Mouse (Mus musculus) midbrain, embryonic 15.5 days (tissue): Measurements from ENCODE around the gene Ppp1r37. TPM values are rescaled to one million over a fixed set of nuclear protein-coding genes. Genes with fewer than 3 reads are reported as not detected.

Experiments used
- ATAC-seq: fragments of 200-750 bp; cut with Nextera tagmentation; replicated peaks from 2 replicates; pipeline ENCODE4 v1.8.0; 2017; ENCODE audit warnings: moderate TSS enrichment
- H3K27ac ChIP-seq: fragments of 300-500 bp; sonication (generic); 2 replicates; pipeline ENCODE4 v1.5.1; 2015; ENCODE audit warnings: mild to moderate bottlenecking, inconsistent platforms
- H3K27me3 ChIP-seq: fragments of 300-500 bp; sonication (generic); replicated peaks from 2 replicates; pipeline ENCODE4 v1.6.1; 2015; ENCODE audit warnings: inconsistent platforms
- H3K36me3 ChIP-seq: fragments of 300-500 bp; sonication (generic); replicated peaks from 2 replicates; pipeline ENCODE4 v1.6.1; 2015; ENCODE audit warnings: inconsistent platforms
- H3K4me1 ChIP-seq: fragments of 300-500 bp; sonication (generic); 2 replicates; pipeline ENCODE4 v1.6.1; 2015; ENCODE audit warnings: inconsistent platforms
- H3K4me2 ChIP-seq: fragments of 300-500 bp; sonication (generic); 2 replicates; pipeline ENCODE4 v1.6.1; 2015; ENCODE audit warnings: inconsistent platforms, mild to moderate bottlenecking, moderate library complexity
- H3K4me3 ChIP-seq: fragments of 300-500 bp; sonication (generic); 2 replicates; pipeline ENCODE4 v1.5.1; 2015; ENCODE audit warnings: mild to moderate bottlenecking, inconsistent platforms
- H3K9ac ChIP-seq: fragments of 300-500 bp; sonication (generic); 2 replicates; pipeline ENCODE4 v1.6.1; 2015; ENCODE audit warnings: mild to moderate bottlenecking, inconsistent platforms
- H3K9me3 ChIP-seq: fragments of 300-500 bp; sonication (generic); 2 replicates; pipeline ENCODE4 v1.6.1; 2016; ENCODE audit warnings: inconsistent platforms
- WGBS: fragments of 180-500 bp; shearing (Covaris S2); methylation state at CpG from one replicate; pipeline ENCODE4 v1.1.7; 2015; ENCODE audit warnings: mixed read lengths; 5-methylcytosine and 5-hydroxymethylcytosine counted together
- polyA plus RNA-seq: library from polyadenylated mRNA; unstranded; fragments of >200 nt; fragmentation: Nextera tagmentation; extraction: Ambion mirVana; gene quantifications from 2 replicates; pipeline ENCODE4 v1.2.1, GENCODE M21; 2015

Ppp1r37 gene
- polyA plus RNA-seq, 1 experiment from 2014 or later = 44.0 TPM

DNA sequence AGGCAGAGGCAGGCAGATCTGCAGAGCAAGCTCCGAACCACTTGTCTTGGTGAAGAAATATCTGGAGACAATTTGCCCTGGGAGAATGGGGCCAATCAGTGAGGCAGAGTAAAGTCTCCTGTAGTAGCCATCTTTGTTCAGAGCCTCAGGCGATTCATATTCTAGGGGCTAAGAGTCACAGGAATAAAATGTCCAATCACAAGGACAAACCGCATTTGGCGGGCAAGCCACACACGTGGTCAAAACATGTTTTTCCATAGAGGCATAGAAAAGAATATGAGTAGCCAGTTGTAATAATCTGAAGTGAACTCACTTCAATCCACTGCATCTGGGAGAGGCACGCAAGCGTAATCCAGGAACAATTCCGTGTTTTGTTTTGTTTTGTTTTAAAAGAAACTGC lies 79.6 kb downstream of the Ppp1r37 start:
- H3K27me3 ChIP-seq = peaks cover 13% of the 10 kb centered on the region
- no peak overlapping the region for H3K27ac ChIP-seq
- H3K9me3 ChIP-seq = no peaks in the 10 kb centered on the region
- H3K4me3 ChIP-seq = no peak overlapping the region
- H3K4me2 ChIP-seq = no peak overlapping the region
- no peaks in the 10 kb centered on the region for H3K4me1 ChIP-seq
- H3K36me3 ChIP-seq = no peaks in the 10 kb centered on the region
- no peak overlapping the region for H3K9ac ChIP-seq
- no peak for ATAC-seq
- WGBS = 84% methylated on average over 8 of the region's 8 CpGs

Other genes starting within 250 kb of the Ppp1r37 start
- 80.2 and 83.3 TPM in 2 replicates for gene Ercc1, start 218.3 kb downstream of the Ppp1r37 start, polyA plus RNA-seq
- gene Cd3eap, start 203.6 kb downstream of the Ppp1r37 start, polyA plus RNA-seq = 22.0 and 25.1 TPM in 2 replicates
- 2.1 and 2.5 TPM in 2 replicates for gene Ppp1r13l, start 203.3 kb downstream of the Ppp1r37 start, polyA plus RNA-seq
- gene Ercc2, start 181.1 kb downstream of the Ppp1r37 start, polyA plus RNA-seq = 29.7 and 33.0 TPM in 2 replicates
- 1.4 and 1.5 TPM in 2 replicates for gene Klc3, start 159.0 kb downstream of the Ppp1r37 start, polyA plus RNA-seq
- not detected in 2 replicates for gene Ckm, start 158.3 kb downstream of the Ppp1r37 start, polyA plus RNA-seq
- 20.4 and 20.6 TPM in 2 replicates for gene Mark4, start 104.3 kb downstream of the Ppp1r37 start, polyA plus RNA-seq
- 0.17 and 0.57 TPM in 2 replicates for gene Exoc3l2, start 99.7 kb downstream of the Ppp1r37 start, polyA plus RNA-seq
- 4.8 and 5.0 TPM in 2 replicates for gene Bloc1s3, start 54.7 kb downstream of the Ppp1r37 start, polyA plus RNA-seq
- gene Trappc6a, start 54.7 kb downstream of the Ppp1r37 start, polyA plus RNA-seq = 38.3 and 39.1 TPM in 2 replicates
- 0.74 and 0.95 TPM in 2 replicates for gene Nkpd1, start 45.2 kb downstream of the Ppp1r37 start, polyA plus RNA-seq
- gene Zfp296, start 14.2 kb upstream of the Ppp1r37 start, polyA plus RNA-seq = 0.25 and 0.26 TPM in 2 replicates
- gene Gemin7, start 14.5 kb upstream of the Ppp1r37 start, polyA plus RNA-seq = 142 and 155 TPM in 2 replicates
- 67.2 and 69.1 TPM in 2 replicates for gene Clasrp, start 41.4 kb upstream of the Ppp1r37 start, polyA plus RNA-seq
- 5.5 and 5.9 TPM in 2 replicates for gene Relb, start 66.4 kb upstream of the Ppp1r37 start, polyA plus RNA-seq
- gene Clptm1, start 102.0 kb upstream of the Ppp1r37 start, polyA plus RNA-seq = 129 and 135 TPM in 2 replicates
- 1.2 TPM in 1 of 2 replicates, not detected in the other for gene Apoc2, start 114.9 kb upstream of the Ppp1r37 start, polyA plus RNA-seq
- not detected in 2 replicates for gene Gm44805, start 118.3 kb upstream of the Ppp1r37 start, polyA plus RNA-seq
- not detected in 2 replicates for gene Apoc4, start 118.4 kb upstream of the Ppp1r37 start, polyA plus RNA-seq
- gene Apoc1, start 129.6 kb upstream of the Ppp1r37 start, polyA plus RNA-seq = 1.5 and 1.6 TPM in 2 replicates
- gene Apoe, start 136.1 kb upstream of the Ppp1r37 start, polyA plus RNA-seq = 385 and 514 TPM in 2 replicates
- 139 and 156 TPM in 2 replicates for gene Tomm40, start 152.4 kb upstream of the Ppp1r37 start, polyA plus RNA-seq
- gene Nectin2, start 187.4 kb upstream of the Ppp1r37 start, polyA plus RNA-seq = 56.3 and 60.8 TPM in 2 replicates
- gene Bcam, start 207.9 kb upstream of the Ppp1r37 start, polyA plus RNA-seq = 12.4 and 13.8 TPM in 2 replicates
- 0.40 and 0.57 TPM in 2 replicates for gene Cblc, start 233.7 kb upstream of the Ppp1r37 start, polyA plus RNA-seq